Mouse (Mus musculus) G1E (cell line): ENCODE measurements at regions not wholly inside any gene's neighbourhood (a gene's known extent, or its start where the extent isn't known, plus 50 kb on each side); places are given as distances from the start of the nearest gene placed in this dataset.

Experiments
- ATAC-seq: 2 replicates; pipeline ENCODE4 v1.8.0; 2016; ENCODE audit warnings: mild to moderate bottlenecking; ENCODE audit not compliant: insufficient number of reproducible peaks, poor library complexity, low FRiP score, severe bottlenecking; ENCODE audit errors: extremely low read depth
- DNase-seq: peaks from one replicate; pipeline ENCODE4 v3.0.0; 2012; ENCODE audit warnings: low spot score
- H3K27me3 ChIP-seq: 2 replicates; pipeline ENCODE4 v1.6.1; 2012; ENCODE audit warnings: mild to moderate bottlenecking, low read length, inconsistent platforms; ENCODE audit not compliant: insufficient read depth
- H3K36me3 ChIP-seq: replicated peaks from 2 replicates; pipeline ENCODE3; 2012; ENCODE audit warnings: mild to moderate bottlenecking, inconsistent platforms
- H3K4me1 ChIP-seq: 2 replicates; pipeline ENCODE4 v1.6.1; 2012; ENCODE audit warnings: low read depth, low read length, inconsistent platforms, mixed read lengths; ENCODE audit not compliant: insufficient read depth
- H3K4me3 ChIP-seq: 2 replicates; pipeline ENCODE4 v1.5.1; 2012; ENCODE audit warnings: low read depth, mild to moderate bottlenecking, inconsistent platforms, low read length, moderate library complexity, mixed read lengths
- H3K9me3 ChIP-seq: replicated peaks from 2 replicates; pipeline ENCODE4 v1.6.1; 2012; ENCODE audit warnings: inconsistent platforms
- CTCF ChIP-seq: IDR thresholded peaks from 2 replicates; pipeline ENCODE4 v1.5.1; 2012; ENCODE audit warnings: low read depth, low read length, inconsistent platforms, mixed read lengths
- GATA1 ChIP-seq: IDR thresholded peaks from 2 replicates; pipeline ENCODE4 v1.6.1; 2012; ENCODE audit warnings: borderline replicate concordance, low read length, inconsistent platforms, mixed read lengths
- GATA2 ChIP-seq: IDR thresholded peaks from 2 replicates; pipeline ENCODE4 v1.6.1; 2012; ENCODE audit warnings: low read depth, low read length, inconsistent platforms, borderline replicate concordance
- POLR2AphosphoS5 ChIP-seq: IDR thresholded peaks from 2 replicates; pipeline ENCODE4 v1.6.1; 2012; ENCODE audit warnings: low read depth, low read length, inconsistent platforms; ENCODE audit not compliant: insufficient replicate concordance
- TAL1 ChIP-seq: conservative IDR thresholded peaks from 2 replicates; pipeline ENCODE4 v1.6.1; 2012; ENCODE audit warnings: low read depth, low read length, inconsistent platforms, mixed read lengths

- TF ChIP-seq CTCF (no peak), GATA1 (no peak), POLR2AphosphoS5 (no peak), GATA2 (no peak), TAL1 (no peak)
- no peak overlapping the region for H3K4me3 ChIP-seq
- no peaks in the 10 kb centered on the region for H3K36me3 ChIP-seq
- H3K27me3 ChIP-seq = no peaks in the 10 kb centered on the region
- DNase-seq (no peak), ATAC-seq (no peak)
- H3K9me3 ChIP-seq = no peaks in the 10 kb centered on the region
- no peaks in the 10 kb centered on the region for H3K4me1 ChIP-seq
Observed at GRCm38 (mm10) chr19:21127079-21127745, 144.9 kb upstream of the Zfand5 start.

- Histone ChIP-seq H3K27me3 (no peaks in the 10 kb centered on the region), H3K4me3 (no peak overlapping the region), H3K4me1 (no peaks in the 10 kb centered on the region), H3K36me3 (no peaks in the 10 kb centered on the region), H3K9me3 (no peaks in the 10 kb centered on the region)
- no peak for TF ChIP-seq TAL1
- no peak for TF ChIP-seq CTCF
- no peak for TF ChIP-seq POLR2AphosphoS5
- TF ChIP-seq GATA2 = no peak
- no peak for TF ChIP-seq GATA1
- DNase-seq (no peak), ATAC-seq (no peak)
Observed at GRCm38 (mm10) chr19:21126670-21127069, 145.4 kb upstream of the Zfand5 start.

DNA sequence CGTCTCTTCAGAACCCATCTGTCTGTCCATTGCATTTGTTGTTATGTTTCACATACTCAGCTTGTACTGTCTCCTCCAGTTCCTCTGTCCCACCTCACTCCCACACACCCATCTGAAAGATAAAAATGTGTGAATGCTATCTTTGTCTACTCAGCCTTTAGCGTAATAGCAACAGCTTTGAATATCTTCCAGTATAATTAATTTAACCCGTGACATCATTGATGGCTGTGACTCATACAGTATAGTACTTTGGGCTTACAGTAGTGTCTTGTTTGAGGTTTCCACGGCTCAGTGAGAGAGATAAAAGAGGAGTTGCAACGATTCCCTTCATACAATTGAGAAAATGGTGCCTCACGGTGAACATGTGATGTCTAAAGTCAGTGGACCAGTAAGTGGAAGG lies 152.6 kb upstream of the Zfand5 start:
- no peak overlapping the region for H3K4me3 ChIP-seq
- H3K27me3 ChIP-seq = no peaks in the 10 kb centered on the region
- H3K4me1 ChIP-seq = no peaks in the 10 kb centered on the region
- H3K9me3 ChIP-seq = no peaks in the 10 kb centered on the region
- TF ChIP-seq POLR2AphosphoS5 (no peak), CTCF (no peak), TAL1 (no peak), GATA2 (no peak), GATA1 (no peak)
- H3K36me3 ChIP-seq = no peaks in the 10 kb centered on the region
- ATAC-seq = no peak
- DNase-seq = no peak

GRCm38 (mm10) chr19:21118782-21119181 lies 153.3 kb upstream of the Zfand5 start:
- TF ChIP-seq GATA1 = no peak
- TF ChIP-seq GATA2 = no peak
- TF ChIP-seq CTCF = no peak
- TF ChIP-seq POLR2AphosphoS5 = no peak
- no peak for TF ChIP-seq TAL1
- H3K4me1 ChIP-seq = no peaks in the 10 kb centered on the region
- no peak for DNase-seq
- H3K27me3 ChIP-seq = no peaks in the 10 kb centered on the region
- no peak for ATAC-seq
- H3K9me3 ChIP-seq = no peaks in the 10 kb centered on the region
- H3K36me3 ChIP-seq = no peaks in the 10 kb centered on the region
- no peak overlapping the region for H3K4me3 ChIP-seq

- DNase-seq = no peak
- H3K4me1 ChIP-seq = no peaks in the 10 kb centered on the region
- TF ChIP-seq POLR2AphosphoS5 = no peak
- TF ChIP-seq TAL1 = no peak
- TF ChIP-seq CTCF = no peak
- no peak for TF ChIP-seq GATA1
- no peak for TF ChIP-seq GATA2
- H3K4me3 ChIP-seq = no peak overlapping the region
- H3K9me3 ChIP-seq = no peaks in the 10 kb centered on the region
- no peaks in the 10 kb centered on the region for H3K27me3 ChIP-seq
- ATAC-seq = no peak
- no peaks in the 10 kb centered on the region for H3K36me3 ChIP-seq
Observed at GRCm38 (mm10) chr19:21115693-21116092, 156.4 kb upstream of the Zfand5 start.

DNA sequence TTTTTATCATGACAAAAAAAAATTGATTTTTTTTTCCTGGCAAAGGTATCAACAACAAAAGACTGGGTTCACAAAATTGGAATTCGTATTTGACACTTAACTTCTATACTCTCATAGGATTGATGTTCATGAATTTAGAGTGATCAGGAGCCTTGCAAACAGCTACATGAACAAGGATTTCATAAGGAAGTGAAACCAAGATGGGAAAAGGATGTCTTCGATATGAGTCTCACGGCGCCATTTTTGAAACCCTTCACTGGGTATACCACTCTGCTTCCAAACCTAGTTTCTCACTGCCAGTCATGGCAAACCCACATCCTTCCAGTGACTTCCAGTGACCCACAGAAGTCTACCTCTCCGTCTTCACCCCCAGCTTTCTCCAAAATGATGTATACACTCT lies 157.8 kb upstream of the Tmc1 start:
- Histone ChIP-seq H3K9me3 (no peaks in the 10 kb centered on the region), H3K27me3 (0 out of 2 replicates have a peak, but pooled peaks cover 3% of the 10 kb centered on the region), H3K4me1 (no peaks in the 10 kb centered on the region), H3K36me3 (no peaks in the 10 kb centered on the region), H3K4me3 (no peak overlapping the region)
- TF ChIP-seq GATA1 = no peak
- TF ChIP-seq GATA2 = no peak
- no peak for TF ChIP-seq TAL1
- TF ChIP-seq CTCF = no peak
- no peak for TF ChIP-seq POLR2AphosphoS5
- ATAC-seq = no peak
- DNase-seq = no peak
